Mouse (Mus musculus): ENCODE results near the gene Prdx6b. TPM values are rescaled to one million over a fixed set of nuclear protein-coding genes. Genes with fewer than 3 reads are reported as not detected.

Prdx6b gene
- not detected in 2 replicates for polyA plus RNA-seq (2016; fragmentation: Nextera tagmentation; extraction: Ambion mirVana)

DNA sequence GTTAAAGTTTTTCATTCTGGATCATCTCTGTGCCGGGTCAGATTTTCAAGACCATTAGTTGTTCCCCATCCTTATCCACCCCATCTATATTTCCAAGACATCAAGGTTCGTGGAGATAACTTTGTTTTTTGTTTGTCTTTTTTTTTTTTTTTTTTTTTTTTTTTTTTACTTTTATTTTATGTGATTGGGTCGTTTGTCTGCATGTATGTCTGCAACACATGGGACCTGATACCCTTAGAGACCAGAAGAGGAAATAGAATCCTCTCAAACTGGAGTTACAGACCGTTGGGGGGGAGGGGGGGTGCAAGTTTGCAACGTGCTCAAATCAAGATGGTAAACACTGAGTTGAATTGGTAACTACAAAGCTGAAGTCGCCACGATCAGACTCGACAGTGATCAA lies at the start of gene Prdx6b:
Gene Prdx6b, plus strand, starts transcription at position 301 of the 400 bp plus-strand sequence.
- H3K9me3 ChIP-seq (replicated peaks) = no peaks in the 10 kb centered on the region

DNA sequence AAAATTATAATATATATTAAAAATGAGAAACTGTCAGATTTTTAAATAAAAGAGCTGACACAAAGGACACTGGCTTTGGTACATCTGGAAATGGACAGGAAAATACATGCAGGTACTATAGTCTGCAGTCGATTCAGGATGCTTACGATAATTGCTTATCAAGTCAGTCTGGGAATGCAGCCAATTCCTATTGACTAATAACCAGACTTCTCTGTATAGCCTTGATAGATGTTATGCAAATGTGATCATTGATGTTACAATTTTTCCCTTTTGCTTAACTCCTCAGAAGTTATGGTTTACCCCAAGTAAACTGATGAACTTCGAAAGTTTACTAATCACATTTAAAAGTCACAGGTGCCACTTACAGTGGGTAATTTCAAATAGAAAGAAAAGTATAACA lies 44.8 kb upstream of the Prdx6b start:
- no peak for ATAC-seq
- H3K9me3 ChIP-seq (replicated peaks) = no peaks in the 10 kb centered on the region
- no peak overlapping the region for H3K4me2 ChIP-seq
- no peak overlapping the region for H3K9ac ChIP-seq
- H3K4me1 ChIP-seq = no peaks in the 10 kb centered on the region
- no peak overlapping the region for H3K4me3 ChIP-seq
- no peaks in the 10 kb centered on the region for H3K36me3 ChIP-seq
- 79% methylated on average over 3 of the region's 3 CpGs for WGBS (ENCODE audit: insufficient replicate concordance)
- H3K27ac ChIP-seq = no peak overlapping the region
- no peaks in the 10 kb centered on the region for H3K27me3 ChIP-seq (replicated peaks)

More for the DNA sequence above, at the start of gene Prdx6b:
- 62% methylated on average over 8 of the region's 8 CpGs for WGBS (ENCODE audit: insufficient replicate concordance)
- Histone ChIP-seq H3K4me1 (no peaks in the 10 kb centered on the region), H3K27me3 (replicated peaks) (no peaks in the 10 kb centered on the region), H3K9ac (no peak within 1 kb of the TSS), H3K4me3 (no peak within 1 kb of the TSS), H3K36me3 (no peaks in the 10 kb centered on the region), H3K27ac (no peak within 1 kb of the TSS), H3K4me2 (no peak within 1 kb of the TSS)
- no peak for ATAC-seq

DNA sequence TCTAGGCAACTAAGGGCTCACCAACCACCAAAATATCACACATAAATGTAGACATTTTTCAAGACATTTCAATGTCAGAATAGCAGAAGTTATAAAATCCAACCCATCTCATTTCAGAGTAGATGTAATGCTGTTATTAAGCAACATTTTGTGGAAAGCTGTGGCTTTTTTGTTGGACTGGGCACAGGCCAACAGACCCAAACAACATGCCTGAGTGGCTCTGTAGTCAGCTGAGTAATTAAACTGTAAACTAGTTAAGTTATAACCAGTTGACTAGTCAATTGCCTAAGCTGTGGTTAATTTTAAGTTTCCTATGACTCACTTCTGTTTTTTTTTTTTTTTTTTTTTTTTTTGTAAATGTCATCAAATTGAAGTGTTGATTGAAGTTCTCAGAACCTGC lies 44.4 kb upstream of the Prdx6b start:
- Histone ChIP-seq H3K4me2 (no peak overlapping the region), H3K9ac (no peak overlapping the region), H3K36me3 (no peaks in the 10 kb centered on the region), H3K4me3 (no peak overlapping the region), H3K27ac (no peak overlapping the region), H3K27me3 (replicated peaks) (no peaks in the 10 kb centered on the region), H3K9me3 (replicated peaks) (no peaks in the 10 kb centered on the region), H3K4me1 (no peaks in the 10 kb centered on the region)
- no peak for ATAC-seq

DNA sequence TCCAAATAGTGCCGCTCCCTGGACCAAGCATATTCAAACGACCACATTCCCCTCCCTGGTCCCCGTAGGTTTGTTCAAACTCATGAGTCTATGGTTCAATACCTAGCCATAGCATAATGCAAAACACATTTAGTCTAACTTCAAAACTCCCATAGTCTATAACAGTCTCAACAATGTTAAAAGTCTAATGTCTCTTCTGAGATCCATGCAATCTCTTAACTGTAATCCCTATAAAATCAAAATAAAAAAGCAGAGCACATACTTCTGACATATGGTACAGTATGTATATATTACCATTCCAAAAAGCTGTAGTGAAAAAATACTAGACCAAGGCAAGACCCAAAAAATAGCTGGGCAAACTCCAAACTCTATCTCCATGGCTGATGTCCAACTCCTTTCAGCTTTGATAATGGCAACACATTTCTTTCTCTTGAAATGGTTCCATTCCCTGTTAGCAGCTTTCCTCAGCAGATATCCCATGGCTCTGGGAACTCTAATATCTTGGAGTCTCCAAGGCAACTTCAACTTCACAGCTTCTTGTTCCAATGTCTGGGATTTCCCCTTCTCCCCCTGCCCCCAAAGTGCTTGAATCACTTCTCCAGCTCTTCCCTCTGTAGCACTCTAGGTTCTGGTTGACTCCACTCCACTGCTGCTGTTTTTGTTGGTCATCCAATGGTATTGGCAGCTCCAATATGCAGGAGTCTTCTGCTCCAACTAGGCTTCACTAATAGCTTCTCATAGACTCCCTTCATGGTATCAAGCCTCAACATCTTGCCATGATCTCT lies 32.2 kb upstream of the Prdx6b start:
- no peaks in the 10 kb centered on the region for H3K4me1 ChIP-seq
- no peak overlapping the region for H3K27ac ChIP-seq
- no peak overlapping the region for H3K4me3 ChIP-seq
- no peak overlapping the region for H3K4me2 ChIP-seq
- no peaks in the 10 kb centered on the region for H3K36me3 ChIP-seq
- H3K27me3 ChIP-seq (replicated peaks) = no peaks in the 10 kb centered on the region
- 59% methylated on average over 3 of the region's 3 CpGs for WGBS (ENCODE audit: insufficient replicate concordance)
- H3K9ac ChIP-seq = no peak overlapping the region
- no peak for ATAC-seq
- 0 out of 2 replicates have a peak, but pooled peaks cover 4% of the 10 kb centered on the region for H3K9me3 ChIP-seq (replicated peaks)

DNA sequence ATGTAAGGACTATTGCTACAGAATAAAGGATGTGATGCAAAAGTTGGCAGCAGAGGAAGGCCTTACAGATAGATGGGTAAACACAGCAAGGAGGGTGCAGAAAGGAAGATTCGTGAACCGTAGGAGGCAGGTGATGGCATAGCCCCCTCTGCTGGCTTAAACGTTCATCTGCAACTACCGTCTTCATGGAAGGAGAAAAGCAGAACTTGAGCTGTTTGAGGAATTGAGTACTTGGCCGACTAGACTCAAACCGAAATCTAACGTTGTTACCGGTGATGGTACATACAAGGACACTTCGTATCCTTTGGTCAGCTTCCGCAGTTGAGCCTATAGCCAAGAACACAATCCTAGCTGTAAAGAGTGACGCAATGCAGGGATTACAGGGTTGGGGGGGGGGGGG lies 25.4 kb upstream of the Prdx6b start:
- WGBS (ENCODE audit: insufficient replicate concordance) = 13% methylated on average over 11 of the region's 11 CpGs
- Histone ChIP-seq H3K4me1 (no peaks in the 10 kb centered on the region), H3K9ac (no peak overlapping the region), H3K36me3 (no peaks in the 10 kb centered on the region), H3K4me3 (no peak overlapping the region), H3K9me3 (replicated peaks) (0 out of 2 replicates have a peak, but pooled peaks cover 4% of the 10 kb centered on the region), H3K4me2 (0 out of 2 replicates have a peak overlapping the region, but pooled peaks have one; percentile 15), H3K27ac (no peak overlapping the region), H3K27me3 (replicated peaks) (no peaks in the 10 kb centered on the region)
- ATAC-seq = no peak

DNA sequence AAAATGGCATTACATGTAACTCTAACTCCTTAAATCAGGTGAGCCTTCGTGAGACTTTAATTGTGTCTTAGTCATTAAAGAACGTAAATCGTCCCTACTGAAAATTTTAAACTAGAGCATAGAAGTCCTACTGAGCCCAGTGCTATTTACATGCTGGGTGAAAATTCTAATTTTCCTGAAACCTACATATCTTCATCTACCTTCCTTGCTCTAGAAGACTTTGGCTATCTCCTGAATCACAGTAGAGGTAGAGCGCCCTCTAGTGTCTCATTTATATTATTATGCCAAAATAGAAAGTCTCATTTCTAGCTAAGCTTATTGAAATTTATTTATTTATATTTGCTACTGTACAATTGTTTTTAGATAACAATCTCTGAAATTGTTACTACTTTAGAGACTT lies 24.2 kb upstream of the Prdx6b start:
- no peaks in the 10 kb centered on the region for H3K4me1 ChIP-seq
- H3K36me3 ChIP-seq = no peaks in the 10 kb centered on the region
- ATAC-seq = no peak
- 0 out of 2 replicates have a peak, but pooled peaks cover 4% of the 10 kb centered on the region for H3K9me3 ChIP-seq (replicated peaks)
- H3K27me3 ChIP-seq (replicated peaks) = no peaks in the 10 kb centered on the region
- H3K4me2 ChIP-seq = no peak overlapping the region
- H3K9ac ChIP-seq = no peak overlapping the region
- no peak overlapping the region for H3K27ac ChIP-seq
- 50% methylated on average over 4 of the region's 4 CpGs for WGBS (ENCODE audit: insufficient replicate concordance)
- no peak overlapping the region for H3K4me3 ChIP-seq

DNA sequence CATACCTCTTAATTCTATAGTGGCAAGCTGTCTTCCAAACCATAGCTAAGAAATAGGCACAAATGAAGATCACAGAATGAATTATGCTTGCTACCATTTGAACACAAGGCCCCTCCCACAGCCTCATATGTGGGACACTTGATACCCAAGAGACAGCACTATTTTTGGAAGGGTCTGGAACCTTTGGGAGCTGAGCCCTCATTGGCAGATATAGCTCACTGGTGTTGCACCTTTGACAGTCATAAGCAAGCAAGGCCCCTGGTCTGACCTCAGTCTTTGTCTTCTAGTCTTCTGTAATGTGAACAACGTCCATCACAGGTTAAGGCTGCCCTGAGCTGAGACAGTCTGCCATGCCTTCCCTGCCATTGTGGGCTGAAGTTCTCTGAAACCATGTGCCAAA lies 20.8 kb upstream of the Prdx6b start:
- ATAC-seq = no peak
- no peaks in the 10 kb centered on the region for H3K36me3 ChIP-seq
- H3K9me3 ChIP-seq (replicated peaks) = no peaks in the 10 kb centered on the region
- no peak overlapping the region for H3K4me3 ChIP-seq
- H3K27me3 ChIP-seq (replicated peaks) = no peaks in the 10 kb centered on the region
- H3K4me2 ChIP-seq = no peak overlapping the region
- H3K9ac ChIP-seq = no peak overlapping the region
- no peak overlapping the region for H3K27ac ChIP-seq
- WGBS (ENCODE audit: insufficient replicate concordance) = 53% methylated on average over 1 of the region's 1 CpGs
- H3K4me1 ChIP-seq = no peaks in the 10 kb centered on the region

DNA sequence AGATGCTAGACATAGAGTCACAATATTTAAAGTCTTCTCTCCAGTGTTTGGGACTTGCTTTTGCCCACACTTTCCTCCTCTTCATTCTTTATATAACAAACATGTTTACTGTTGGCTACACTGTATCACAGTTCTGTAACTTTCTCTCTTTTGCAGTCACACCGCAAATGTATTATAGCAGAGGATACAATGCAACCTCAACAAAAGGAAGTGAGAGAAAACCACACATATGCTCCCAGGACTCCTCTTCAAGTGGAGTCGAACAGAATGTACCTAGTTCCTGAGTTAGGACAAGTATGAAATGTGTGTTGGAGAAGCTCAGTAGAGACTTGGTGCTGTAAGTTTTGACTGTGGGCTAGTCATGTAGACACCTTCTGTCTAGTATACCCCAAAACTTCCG lies 19.2 kb upstream of the Prdx6b start:
- no peak overlapping the region for H3K27ac ChIP-seq
- no peak for ATAC-seq
- 58% methylated on average over 3 of the region's 3 CpGs for WGBS (ENCODE audit: insufficient replicate concordance)

DNA sequence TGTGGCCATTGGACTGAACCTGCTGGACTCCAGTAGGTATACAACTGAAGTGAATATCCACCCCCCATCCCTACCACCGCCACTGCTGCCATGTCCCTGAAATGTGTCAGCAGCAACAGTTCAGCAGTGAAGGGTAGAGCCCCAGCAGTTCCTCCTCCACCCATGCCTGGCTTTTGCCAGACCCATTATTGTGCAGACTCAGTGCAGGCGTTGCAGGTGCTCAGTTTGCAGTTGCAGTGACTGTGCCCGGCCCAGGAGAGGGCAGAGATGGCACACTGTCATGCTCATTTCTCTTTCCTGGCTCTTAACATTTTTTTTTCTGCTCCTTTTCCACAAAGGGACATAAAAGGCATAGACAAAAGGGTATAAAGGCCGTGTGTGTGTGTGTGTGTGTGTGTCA lies 18.5 kb upstream of the Prdx6b start:
- WGBS (ENCODE audit: insufficient replicate concordance) = 57% methylated on average over 4 of the region's 4 CpGs

More for the DNA sequence above, 19.2 kb upstream of the Prdx6b start:
- H3K4me3 ChIP-seq = no peak overlapping the region
- H3K9ac ChIP-seq = no peak overlapping the region
- H3K4me1 ChIP-seq = no peaks in the 10 kb centered on the region
- H3K4me2 ChIP-seq = no peak overlapping the region
- no peaks in the 10 kb centered on the region for H3K27me3 ChIP-seq (replicated peaks)
- no peaks in the 10 kb centered on the region for H3K36me3 ChIP-seq
- no peaks in the 10 kb centered on the region for H3K9me3 ChIP-seq (replicated peaks)

DNA sequence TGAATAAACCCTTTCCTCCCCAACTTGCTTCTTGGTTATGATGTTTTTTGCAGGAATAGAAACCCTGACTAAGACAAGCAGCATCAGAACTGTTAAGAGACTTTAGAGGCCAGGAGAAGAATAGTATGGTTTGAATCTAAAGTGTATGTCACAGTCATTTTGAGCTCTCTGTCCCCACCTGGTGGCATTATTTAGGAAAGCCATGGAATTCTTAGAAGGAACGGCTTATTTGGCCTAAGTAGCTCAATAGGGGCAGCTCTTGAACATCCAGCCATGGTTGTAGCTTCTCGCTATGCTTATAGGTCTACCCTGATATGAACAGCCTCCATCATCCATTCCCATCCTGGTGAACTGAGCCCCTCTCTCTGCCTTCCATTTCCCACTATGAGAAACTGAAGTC lies 17.1 kb upstream of the Prdx6b start:
- Histone ChIP-seq H3K36me3 (no peaks in the 10 kb centered on the region), H3K4me2 (no peak overlapping the region), H3K9ac (no peak overlapping the region), H3K27ac (no peak overlapping the region), H3K4me3 (no peak overlapping the region), H3K9me3 (replicated peaks) (no peaks in the 10 kb centered on the region), H3K4me1 (no peaks in the 10 kb centered on the region), H3K27me3 (replicated peaks) (no peaks in the 10 kb centered on the region)
- 28% methylated on average over 2 of the region's 2 CpGs for WGBS (ENCODE audit: insufficient replicate concordance)
- ATAC-seq = no peak

More for the DNA sequence above, 18.5 kb upstream of the Prdx6b start:
- Histone ChIP-seq H3K36me3 (no peaks in the 10 kb centered on the region), H3K9me3 (replicated peaks) (no peaks in the 10 kb centered on the region), H3K4me3 (no peak overlapping the region), H3K27ac (no peak overlapping the region), H3K9ac (no peak overlapping the region), H3K4me1 (no peaks in the 10 kb centered on the region), H3K4me2 (no peak overlapping the region), H3K27me3 (replicated peaks) (no peaks in the 10 kb centered on the region)
- ATAC-seq = no peak

DNA sequence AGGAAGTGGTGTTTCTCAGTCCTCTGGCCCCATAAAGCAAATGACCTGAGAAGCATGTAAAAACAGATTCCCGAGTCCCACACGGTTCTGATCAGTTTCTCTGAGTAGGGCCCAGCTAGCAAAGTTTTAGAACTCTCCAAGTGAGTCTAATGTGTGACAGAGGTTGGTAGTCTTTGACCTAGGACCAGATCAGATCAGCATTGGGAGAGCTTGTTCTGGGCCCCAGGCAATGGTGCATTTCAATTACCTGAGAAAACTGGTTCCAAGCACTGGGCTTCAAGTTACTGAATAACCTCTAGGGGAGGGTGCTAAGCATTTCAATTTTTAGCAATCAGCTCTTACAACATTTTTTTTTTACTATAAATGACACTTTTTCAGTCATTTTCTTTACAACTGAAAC lies 10.1 kb upstream of the Prdx6b start:
- no peaks in the 10 kb centered on the region for H3K4me1 ChIP-seq
- WGBS (ENCODE audit: insufficient replicate concordance) = 50% methylated on average over 2 of the region's 2 CpGs
- H3K9me3 ChIP-seq (replicated peaks) = no peaks in the 10 kb centered on the region
- no peaks in the 10 kb centered on the region for H3K27me3 ChIP-seq (replicated peaks)
- no peaks in the 10 kb centered on the region for H3K36me3 ChIP-seq
- no peak for ATAC-seq
- H3K4me3 ChIP-seq = no peak overlapping the region
- H3K9ac ChIP-seq = no peak overlapping the region
- no peak overlapping the region for H3K27ac ChIP-seq
- H3K4me2 ChIP-seq = no peak overlapping the region

DNA sequence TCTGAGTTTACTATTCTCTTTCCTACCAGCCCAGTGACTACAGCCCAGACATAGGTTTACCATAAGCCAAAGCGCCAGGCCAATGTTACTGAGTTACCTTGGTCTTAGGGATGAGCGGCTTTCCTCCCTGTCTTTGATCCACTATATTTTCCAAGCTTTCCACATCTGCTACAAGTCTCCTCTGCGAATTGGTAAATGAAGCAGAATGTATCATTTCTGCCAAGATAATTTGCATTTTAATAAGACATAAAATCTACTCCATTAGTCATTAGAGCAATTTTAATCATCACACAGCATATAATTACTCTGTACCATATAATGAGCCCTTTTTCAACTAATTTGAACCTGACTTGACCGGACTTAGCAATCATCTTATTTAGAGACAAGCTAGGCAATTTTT lies 5.9 kb upstream of the Prdx6b start:
- no peak for ATAC-seq
- Histone ChIP-seq H3K9me3 (replicated peaks) (no peaks in the 10 kb centered on the region), H3K4me3 (no peak overlapping the region), H3K36me3 (no peaks in the 10 kb centered on the region), H3K4me2 (no peak overlapping the region), H3K27me3 (replicated peaks) (no peaks in the 10 kb centered on the region), H3K9ac (no peak overlapping the region), H3K27ac (no peak overlapping the region), H3K4me1 (no peaks in the 10 kb centered on the region)
- 71% methylated on average over 4 of the region's 4 CpGs for WGBS (ENCODE audit: insufficient replicate concordance)

DNA sequence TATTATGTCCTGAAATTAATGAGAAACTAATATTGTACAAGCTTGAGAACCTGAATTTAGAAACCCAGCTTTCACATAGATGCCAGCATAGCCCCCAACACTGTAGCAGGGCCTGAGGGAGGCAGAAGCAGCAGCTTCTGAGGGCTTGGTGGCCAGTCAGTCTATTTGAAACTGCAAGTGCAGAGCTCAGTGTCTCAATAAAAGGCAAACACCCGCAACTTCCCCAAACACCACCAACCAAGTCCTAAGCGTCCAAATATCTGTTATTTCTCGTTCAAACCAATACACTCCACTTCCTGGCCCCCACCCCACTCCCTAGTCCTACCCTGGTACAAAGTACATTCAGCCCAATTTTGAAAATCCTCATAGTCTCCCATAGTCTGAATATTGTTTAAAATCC lies 6.1 kb downstream of the Prdx6b start:
- no peak overlapping the region for H3K4me3 ChIP-seq
- H3K9me3 ChIP-seq (replicated peaks) = no peaks in the 10 kb centered on the region
- no peak for ATAC-seq
- WGBS (ENCODE audit: insufficient replicate concordance) = 23% methylated on average over 3 of the region's 3 CpGs
- H3K4me2 ChIP-seq = no peak overlapping the region
- H3K27ac ChIP-seq = no peak overlapping the region
- H3K9ac ChIP-seq = no peak overlapping the region
- no peaks in the 10 kb centered on the region for H3K4me1 ChIP-seq
- H3K27me3 ChIP-seq (replicated peaks) = no peaks in the 10 kb centered on the region
- H3K36me3 ChIP-seq = no peaks in the 10 kb centered on the region
